Mouse (Mus musculus) hindbrain, embryonic 13.5 days (tissue): ENCODE data around the gene Ugt2a1. TPM values are rescaled to one million over a fixed set of nuclear protein-coding genes. Genes with fewer than 3 reads are reported as not detected.
"Not testable (repeated sequence)": the region's sequence is repeated elsewhere in the genome, so short reads cannot be mapped to it uniquely, and the experiment has no call there.

Experiments used
- ATAC-seq: fragments of 200-750 bp; cut with Nextera tagmentation; 2 replicates; pipeline ENCODE4 v1.8.0; 2017; ENCODE audit warnings: moderate TSS enrichment; ENCODE audit not compliant: low FRiP score
- H3K27ac ChIP-seq: fragments of 300-500 bp; sonication (generic); 2 replicates; pipeline ENCODE4 v1.5.1; 2015; ENCODE audit warnings: inconsistent platforms, mild to moderate bottlenecking, moderate library complexity
- H3K27me3 ChIP-seq: fragments of 300-500 bp; sonication (generic); 2 replicates; pipeline ENCODE4 v1.6.1; 2015; ENCODE audit warnings: mild to moderate bottlenecking, inconsistent platforms
- H3K36me3 ChIP-seq: fragments of 300-500 bp; sonication (generic); 2 replicates; pipeline ENCODE4 v1.6.1; 2015; ENCODE audit warnings: mild to moderate bottlenecking, inconsistent platforms
- H3K4me1 ChIP-seq: fragments of 300-500 bp; sonication (generic); replicated peaks from 2 replicates; pipeline ENCODE4 v1.6.1; 2015; ENCODE audit warnings: inconsistent platforms
- H3K4me2 ChIP-seq: fragments of 300-500 bp; sonication (generic); 2 replicates; pipeline ENCODE4 v1.6.1; 2015; ENCODE audit warnings: inconsistent platforms, mild to moderate bottlenecking, moderate library complexity
- H3K4me3 ChIP-seq: fragments of 300-500 bp; sonication (generic); 2 replicates; pipeline ENCODE4 v1.5.1; 2015; ENCODE audit warnings: mild to moderate bottlenecking, inconsistent platforms
- H3K9ac ChIP-seq: fragments of 300-500 bp; sonication (generic); 2 replicates; pipeline ENCODE4 v1.6.1; 2015; ENCODE audit warnings: mild to moderate bottlenecking, inconsistent platforms
- H3K9me3 ChIP-seq: fragments of 300-500 bp; sonication (generic); 2 replicates; pipeline ENCODE4 v1.6.1; 2016; ENCODE audit warnings: inconsistent platforms
- WGBS: fragments of 180-500 bp; shearing (Covaris S2); methylation state at CpG from one replicate; pipeline ENCODE4 v1.1.7; 2015; 5-methylcytosine and 5-hydroxymethylcytosine counted together
- polyA plus RNA-seq: library from polyadenylated mRNA; unstranded; fragments of >200 nt; fragmentation: Nextera tagmentation; extraction: Ambion mirVana; gene quantifications from 2 replicates; pipeline ENCODE4 v1.2.1, GENCODE M21; 2015

Gene Ugt2a1
- polyA plus RNA-seq: not detected in 2 replicates

- H3K4me2 ChIP-seq: no peak within 1 kb of the TSS
- H3K9ac ChIP-seq: no peak within 1 kb of the TSS
- no peak for ATAC-seq
- H3K4me1 ChIP-seq: no peaks in the 10 kb centered on the region
- H3K4me3 ChIP-seq: no peak within 1 kb of the TSS
- no peaks in the 10 kb centered on the region for H3K27me3 ChIP-seq
- no peaks in the 10 kb centered on the region for H3K36me3 ChIP-seq
- no peaks in the 10 kb centered on the region for H3K9me3 ChIP-seq
- H3K27ac ChIP-seq: no peak within 1 kb of the TSS
- 88% methylated on average over 1 of the region's 1 CpGs for WGBS
These were observed at the start of gene Ugt2a1 for GRCm38 (mm10) chr5:87490771-87491170. Gene Ugt2a1 (minus strand): TSS chr5:87490871.

GRCm38 (mm10) chr5:87538111-87538510, 47.4 kb upstream of the Ugt2a1 start, which contains the start of gene Sult1b1:
Gene Sult1b1 (minus strand): TSS chr5:87538195.
- H3K27me3 ChIP-seq: no peaks in the 10 kb centered on the region
- WGBS: 94% methylated on average over 2 of the region's 2 CpGs
- no peak within 1 kb of the TSS for H3K9ac ChIP-seq
- H3K36me3 ChIP-seq: no peaks in the 10 kb centered on the region
- H3K4me1 ChIP-seq: no peaks in the 10 kb centered on the region
- H3K27ac ChIP-seq: no peak within 1 kb of the TSS
- H3K9me3 ChIP-seq: no peaks in the 10 kb centered on the region
- no peak within 1 kb of the TSS for H3K4me2 ChIP-seq
- no peak within 1 kb of the TSS for H3K4me3 ChIP-seq
- ATAC-seq: no peak

GRCm38 (mm10) chr5:87535994-87536644, 45.4 kb upstream of the Ugt2a1 start:
- Histone ChIP-seq H3K4me2 (no peak overlapping the region), H3K9me3 (no peaks in the 10 kb centered on the region), H3K9ac (no peak overlapping the region), H3K4me3 (no peak overlapping the region), H3K4me1 (no peaks in the 10 kb centered on the region), H3K36me3 (no peaks in the 10 kb centered on the region), H3K27me3 (no peaks in the 10 kb centered on the region), H3K27ac (no peak overlapping the region)
- ATAC-seq: no peak
- WGBS: 69% methylated on average over 4 of the region's 4 CpGs

- Histone ChIP-seq H3K9me3 (no peaks in the 10 kb centered on the region), H3K4me1 (no peaks in the 10 kb centered on the region), H3K27ac (no peak overlapping the region), H3K4me3 (no peak overlapping the region), H3K9ac (no peak overlapping the region), H3K36me3 (no peaks in the 10 kb centered on the region), H3K27me3 (no peaks in the 10 kb centered on the region), H3K4me2 (no peak overlapping the region)
- ATAC-seq: no peak
- WGBS: 77% methylated on average over 2 of the region's 2 CpGs
These were observed 41.6 kb upstream of the Ugt2a1 start for GRCm38 (mm10) chr5:87532288-87532687.

- not testable (repeated sequence) for H3K36me3 ChIP-seq, H3K27ac ChIP-seq, H3K9ac ChIP-seq, H3K4me3 ChIP-seq, H3K9me3 ChIP-seq, H3K4me2 ChIP-seq, ATAC-seq, H3K27me3 ChIP-seq, H3K4me1 ChIP-seq
- 90% methylated on average over 2 of the region's 2 CpGs for WGBS
These were observed 32.9 kb upstream of the Ugt2a1 start for GRCm38 (mm10) chr5:87523561-87523960.

GRCm38 (mm10) chr5:87505776-87506458, 15.2 kb upstream of the Ugt2a1 start:
- Histone ChIP-seq H3K36me3 (no peaks in the 10 kb centered on the region), H3K27me3 (no peaks in the 10 kb centered on the region), H3K27ac (no peak overlapping the region), H3K4me2 (no peak overlapping the region), H3K9me3 (no peaks in the 10 kb centered on the region), H3K4me3 (no peak overlapping the region), H3K9ac (no peak overlapping the region), H3K4me1 (no peaks in the 10 kb centered on the region)
- no peak for ATAC-seq
- WGBS: 68% methylated on average over 4 of the region's 4 CpGs

- no peak for ATAC-seq
- Histone ChIP-seq H3K27me3 (no peaks in the 10 kb centered on the region), H3K36me3 (no peaks in the 10 kb centered on the region), H3K27ac (no peak overlapping the region), H3K9ac (no peak overlapping the region), H3K4me3 (no peak overlapping the region), H3K4me2 (no peak overlapping the region), H3K9me3 (no peaks in the 10 kb centered on the region), H3K4me1 (no peaks in the 10 kb centered on the region)
- 73% methylated on average over 1 of the region's 1 CpGs for WGBS
These were observed 12.0 kb upstream of the Ugt2a1 start for GRCm38 (mm10) chr5:87502687-87503086.

- H3K4me3 ChIP-seq: no peak overlapping the region
- H3K4me1 ChIP-seq: no peaks in the 10 kb centered on the region
- H3K4me2 ChIP-seq: no peak overlapping the region
- H3K9me3 ChIP-seq: no peaks in the 10 kb centered on the region
- H3K27ac ChIP-seq: no peak overlapping the region
- H3K9ac ChIP-seq: no peak overlapping the region
- no peaks in the 10 kb centered on the region for H3K36me3 ChIP-seq
- no peak for ATAC-seq
- H3K27me3 ChIP-seq: no peaks in the 10 kb centered on the region
These were observed 8.7 kb upstream of the Ugt2a1 start for GRCm38 (mm10) chr5:87499341-87499740.

- H3K36me3 ChIP-seq: no peaks in the 10 kb centered on the region
- H3K9me3 ChIP-seq: no peaks in the 10 kb centered on the region
- ATAC-seq: no peak
- H3K27ac ChIP-seq: no peak overlapping the region
- H3K4me1 ChIP-seq: no peaks in the 10 kb centered on the region
- H3K27me3 ChIP-seq: no peaks in the 10 kb centered on the region
- H3K4me3 ChIP-seq: no peak overlapping the region
- H3K9ac ChIP-seq: no peak overlapping the region
- H3K4me2 ChIP-seq: no peak overlapping the region
These were observed 8.3 kb upstream of the Ugt2a1 start for GRCm38 (mm10) chr5:87498936-87499335.

- WGBS: 100% methylated on average over 1 of the region's 1 CpGs
- ATAC-seq, H3K9me3 ChIP-seq, H3K27me3 ChIP-seq, H3K9ac ChIP-seq, H3K4me3 ChIP-seq, H3K36me3 ChIP-seq, H3K27ac ChIP-seq, H3K4me2 ChIP-seq, H3K4me1 ChIP-seq: not testable (repeated sequence)
These were observed 4.0 kb downstream of the Ugt2a1 start, which contains the start of gene Gm43638 for GRCm38 (mm10) chr5:87486706-87487105. Gene Gm43638 (minus strand): TSS chr5:87486806.

GRCm38 (mm10) chr5:87482160-87482559, 8.5 kb downstream of the Ugt2a1 start, which contains the start of gene Ugt2a2:
Gene Ugt2a2 (minus strand): TSS chr5:87482260.
- H3K9ac ChIP-seq: no peak within 1 kb of the TSS
- no peak within 1 kb of the TSS for H3K27ac ChIP-seq
- WGBS: 90% methylated on average over 5 of the region's 5 CpGs
- H3K27me3 ChIP-seq: no peaks in the 10 kb centered on the region
- H3K9me3 ChIP-seq: no peaks in the 10 kb centered on the region
- H3K4me2 ChIP-seq: no peak within 1 kb of the TSS
- no peak for ATAC-seq
- H3K4me3 ChIP-seq: no peak within 1 kb of the TSS
- no peaks in the 10 kb centered on the region for H3K4me1 ChIP-seq
- H3K36me3 ChIP-seq: no peaks in the 10 kb centered on the region

- H3K9ac ChIP-seq: no peak overlapping the region
These were observed 31.9 kb downstream of the Ugt2a1 start for GRCm38 (mm10) chr5:87458810-87459209.

GRCm38 (mm10) chr5:87457701-87458100, 33.0 kb downstream of the Ugt2a1 start:
- Histone ChIP-seq H3K27ac (no peak overlapping the region), H3K4me1 (no peaks in the 10 kb centered on the region), H3K27me3 (no peaks in the 10 kb centered on the region), H3K4me3 (no peak overlapping the region), H3K9me3 (no peaks in the 10 kb centered on the region), H3K36me3 (no peaks in the 10 kb centered on the region), H3K9ac (no peak overlapping the region), H3K4me2 (no peak overlapping the region)
- ATAC-seq: no peak

More at GRCm38 (mm10) chr5:87458810-87459209, 31.9 kb downstream of the Ugt2a1 start:
- Histone ChIP-seq H3K36me3 (no peaks in the 10 kb centered on the region), H3K4me3 (no peak overlapping the region), H3K27me3 (no peaks in the 10 kb centered on the region), H3K4me2 (no peak overlapping the region), H3K27ac (no peak overlapping the region), H3K4me1 (no peaks in the 10 kb centered on the region), H3K9me3 (no peaks in the 10 kb centered on the region)
- ATAC-seq: no peak
- 40% methylated on average over 1 of the region's 1 CpGs for WGBS
